Mouse (Mus musculus) CH12.LX (cell line): Measurements from ENCODE around the gene Prrc2b. TPM values are rescaled to one million over a fixed set of nuclear protein-coding genes. Genes with fewer than 3 reads are reported as not detected.

ENCODE experiments used
- DNase-seq: peaks from one replicate; pipeline ENCODE4 v3.0.0-alpha.2; 2013; ENCODE audit errors: extremely low read depth
- H3K27ac ChIP-seq: 2 replicates; pipeline ENCODE4 v1.5.1; 2012; ENCODE audit warnings: low read depth, mild to moderate bottlenecking, control low read depth, moderate library complexity; ENCODE audit not compliant: insufficient read depth
- H3K27me3 ChIP-seq: replicated peaks from 2 replicates; pipeline ENCODE3; 2012; ENCODE audit warnings: inconsistent platforms
- H3K36me3 ChIP-seq, 2 experiments: replicated peaks in 1 of 2; 2 replicates each; pipeline versions ENCODE3 to v1.6.1; 2012; ENCODE audit warnings: inconsistent platforms in 1 of 2, low read length in 1 of 2, mild to moderate bottlenecking in 1 of 2, mixed read lengths in 1 of 2, moderate library complexity in 1 of 2; ENCODE audit not compliant: control insufficient read depth in 1 of 2, insufficient read depth in 1 of 2
- H3K4me1 ChIP-seq, 2 experiments: 2 replicates each; pipeline ENCODE4 v1.6.1; 2012; ENCODE audit warnings: inconsistent platforms in 1 of 2, moderate library complexity in 1 of 2; ENCODE audit not compliant: insufficient read depth in 2 of 2, control insufficient read depth in 1 of 2
- H3K4me2 ChIP-seq: 2 replicates; pipeline ENCODE4 v1.6.1; 2012; ENCODE audit warnings: low read depth, mild to moderate bottlenecking, control low read depth; ENCODE audit not compliant: poor library complexity, insufficient read depth, severe bottlenecking
- H3K4me3 ChIP-seq, 3 experiments: fragments of 150-350 bp in 1 of 3; sonication (generic) in 1 of 3; replicated peaks in 1 of 3; 2 replicates each; pipeline versions ENCODE3 to v1.5.1; 2011 to 2012; ENCODE audit warnings: low read depth in 2 of 3, low read length in 2 of 3, mild to moderate bottlenecking in 2 of 3, moderate library complexity in 2 of 3, control low read depth in 1 of 3, improper control_type of control experiment in 1 of 3, inconsistent platforms in 1 of 3, mixed read lengths in 1 of 3; ENCODE audit not compliant: poor library complexity in 1 of 3
- H3K79me2 ChIP-seq: replicated peaks from 2 replicates; pipeline ENCODE4 v1.6.1; 2012; ENCODE audit warnings: mild to moderate bottlenecking, moderate library complexity; ENCODE audit not compliant: control insufficient read depth, poor library complexity, insufficient read depth, severe bottlenecking; ENCODE audit errors: extremely low read depth
- H3K9ac ChIP-seq: 2 replicates; pipeline ENCODE4 v1.6.1; 2012; ENCODE audit warnings: low read depth, mild to moderate bottlenecking, control low read depth, moderate library complexity; ENCODE audit not compliant: insufficient read depth
- H3K9me3 ChIP-seq: replicated peaks from 2 replicates; pipeline ENCODE3; 2012; ENCODE audit warnings: low read length, inconsistent platforms, mixed read lengths
- CHD2 ChIP-seq: IDR thresholded peaks from 2 replicates; pipeline ENCODE4 v1.6.1; 2011; ENCODE audit warnings: low read length, improper control_type of control experiment
- CTCF ChIP-seq, 2 experiments: IDR thresholded peaks in 1 of 2; conservative IDR thresholded peaks in 1 of 2; 2 replicates each; pipeline ENCODE4 v1.5.1; 2011 to 2012; ENCODE audit warnings: low read depth in 2 of 2, low read length in 2 of 2, improper control_type of control experiment in 1 of 2, inconsistent platforms in 1 of 2, mild to moderate bottlenecking in 1 of 2, moderate library complexity in 1 of 2
- E2F4 ChIP-seq: IDR thresholded peaks from 2 replicates; pipeline ENCODE4 v1.6.1; 2011; ENCODE audit warnings: low read depth, low read length, improper control_type of control experiment; ENCODE audit not compliant: insufficient replicate concordance
- ELF1 ChIP-seq: IDR thresholded peaks from 2 replicates; pipeline ENCODE4 v1.6.1; 2014; ENCODE audit warnings: low read depth, mild to moderate bottlenecking, inconsistent platforms, low read length, improper control_type of control experiment
- HCFC1 ChIP-seq: IDR thresholded peaks from 2 replicates; pipeline ENCODE4 v1.6.1; 2012; ENCODE audit warnings: low read depth, mild to moderate bottlenecking, inconsistent platforms, low read length, improper control_type of control experiment
- JUN ChIP-seq: IDR thresholded peaks from 2 replicates; pipeline ENCODE4 v1.6.1; 2011; ENCODE audit warnings: low read depth, mild to moderate bottlenecking, low read length, improper control_type of control experiment, moderate library complexity; ENCODE audit not compliant: insufficient read depth
- KAT2A ChIP-seq: IDR thresholded peaks from 2 replicates; pipeline ENCODE4 v1.6.1; 2012; ENCODE audit warnings: low read length, improper control_type of control experiment, inconsistent platforms; ENCODE audit not compliant: insufficient replicate concordance
- MAX ChIP-seq: IDR thresholded peaks from 2 replicates; pipeline ENCODE4 v1.6.1; 2011; ENCODE audit warnings: low read length, improper control_type of control experiment
- MEF2A ChIP-seq: IDR thresholded peaks from 2 replicates; pipeline ENCODE4 v1.6.1; 2014; ENCODE audit warnings: low read depth, mild to moderate bottlenecking, inconsistent platforms, low read length, improper control_type of control experiment, borderline replicate concordance
- MYC ChIP-seq: IDR thresholded peaks from 2 replicates; pipeline ENCODE4 v1.6.1; 2011; ENCODE audit warnings: low read depth, mild to moderate bottlenecking, improper control_type of control experiment, low read length
- NELFE ChIP-seq: IDR thresholded peaks from 2 replicates; pipeline ENCODE4 v1.6.1; 2011; ENCODE audit warnings: low read depth, low read length, improper control_type of control experiment
- NRF1 ChIP-seq: IDR thresholded peaks from 2 replicates; pipeline ENCODE4 v1.6.1; 2014; ENCODE audit warnings: low read depth, mild to moderate bottlenecking, inconsistent platforms, low read length, improper control_type of control experiment, moderate library complexity
- SIN3A ChIP-seq: IDR thresholded peaks from 2 replicates; pipeline ENCODE4 v1.6.1; 2012; ENCODE audit warnings: low read length, improper control_type of control experiment, inconsistent platforms
- SMC3 ChIP-seq: IDR thresholded peaks from 2 replicates; pipeline ENCODE4 v1.6.1; 2011; ENCODE audit warnings: low read depth, low read length, improper control_type of control experiment
- TCF12 ChIP-seq: IDR thresholded peaks from 2 replicates; pipeline ENCODE4 v1.6.1; 2014; ENCODE audit warnings: low read depth, mild to moderate bottlenecking, inconsistent platforms, low read length, improper control_type of control experiment
- UBTF ChIP-seq: IDR thresholded peaks from 2 replicates; pipeline ENCODE4 v1.6.1; 2012; ENCODE audit warnings: low read depth, mild to moderate bottlenecking, inconsistent platforms, low read length, improper control_type of control experiment, moderate library complexity
- dilution Hi-C: fragments of 300-500 bp; cut with MboI; formaldehyde crosslinking; loops from 2 replicates; pipeline ENCODE4 v1.14.3; 2020; ENCODE audit warnings: low sequenced_read_pairs; ENCODE audit not compliant: extremely low pct_unique_long_range_greater_than_20kb, extremely low pct_ligation_motif_present
- in situ Hi-C: fragments of 300-500 bp; cut with MboI; formaldehyde crosslinking; loops from 3 replicates; pipeline ENCODE4 v1.14.3; 2019; ENCODE audit warnings: low sequenced_read_pairs, low pct_ligation_motif_present, low pct_unique_long_range_greater_than_20kb, mixed read lengths
- polyA plus RNA-seq: library from polyadenylated mRNA; unstranded; fragments of >175 nt; gene quantifications from 2 replicates; pipeline ENCODE4 v1.2.1, GENCODE M21; 2012; ENCODE audit warnings: low read depth; ENCODE audit not compliant: insufficient read length
- total RNA-seq, 2 experiments: library from RNA; depleted of rRNA; stranded (reverse); fragments of 300-350 nt in 1 of 2; fragments of >200 nt in 1 of 2; gene quantifications; 2 replicates each; pipeline ENCODE4 v1.2.3; 2012 to 2014

Gene Prrc2b
- total and polyA plus RNA-seq, 3 experiments: 7.6 to 59.9 (median 42.2) TPM

- TF ChIP-seq MYC (no peak), SMC3 (no peak), NRF1 (no peak), KAT2A (no peak), CHD2 (no peak), NELFE (no peak)
- Histone ChIP-seq H3K9me3 (no peaks in the 10 kb centered on the region), H3K4me1 (peaks cover 38 to 86% of the 10 kb centered on the region in 2 experiments), H3K4me2 (no peak overlapping the region), H3K36me3 (peaks cover 4 to 55% of the 10 kb centered on the region in 2 experiments), H3K27me3 (no peaks in the 10 kb centered on the region), H3K4me3 (no peak overlapping the region), H3K79me2 (peaks cover 96% of the 10 kb centered on the region), H3K27ac (no peak overlapping the region), H3K9ac (no peak overlapping the region)
- no peak for DNase-seq
- dilution Hi-C loops (no loop called here), in situ Hi-C loops (no loop called here)
These were observed 19.1 kb downstream of the Prrc2b start for GRCm38 (mm10) chr2:32170010-32170409.

- in situ Hi-C loops (no loop called here), dilution Hi-C loops (no loop called here)
- Histone ChIP-seq H3K27me3 (no peaks in the 10 kb centered on the region), H3K79me2 (peaks cover 97% of the 10 kb centered on the region), H3K4me1 (peaks cover 41 to 87% of the 10 kb centered on the region in 2 experiments), H3K4me2 (no peak overlapping the region), H3K36me3 (peaks cover 4 to 61% of the 10 kb centered on the region in 2 experiments), H3K4me3 (no peak overlapping the region), H3K9ac (no peak overlapping the region), H3K9me3 (no peaks in the 10 kb centered on the region), H3K27ac (no peak overlapping the region)
- peak in 1 of 2 experiments; percentile 6; a peak in 1 of 4 replicates for TF ChIP-seq CTCF (conservative IDR thresholded peaks at IDR 0.05 in 1 of 2, IDR thresholded peaks at IDR 0.05 in 1 of 2; ENCODE audit: low read depth in 2 of 2, low read length in 2 of 2)
- no peak for TF ChIP-seq JUN
- no peak for DNase-seq
These were observed 21.0 kb downstream of the Prrc2b start for GRCm38 (mm10) chr2:32171658-32172433.

GRCm38 (mm10) chr2:32174170-32174741 is 23.4 kb downstream of the Prrc2b start:
- in situ Hi-C loops (no loop called here), dilution Hi-C loops (no loop called here)
- Histone ChIP-seq H3K4me2 (peak overlapping the region; percentile 3; the same call in 1 of the 2 replicates), H3K4me1 (peaks cover 49 to 92% of the 10 kb centered on the region in 2 experiments), H3K27me3 (no peaks in the 10 kb centered on the region), H3K79me2 (peaks cover 99% of the 10 kb centered on the region), H3K4me3 (no peak overlapping the region), H3K9ac (no peak overlapping the region), H3K36me3 (peaks cover 4 to 70% of the 10 kb centered on the region in 2 experiments), H3K27ac (no peak overlapping the region), H3K9me3 (no peaks in the 10 kb centered on the region)
- no peak for DNase-seq
- no peak for TF ChIP-seq E2F4
- no peak for TF ChIP-seq KAT2A
- TF ChIP-seq ELF1: no peak
- TF ChIP-seq MEF2A: no peak
- no peak for TF ChIP-seq MYC
- no peak for TF ChIP-seq MAX
- no peak for TF ChIP-seq HCFC1
- TF ChIP-seq UBTF: no peak
- TF ChIP-seq NRF1: no peak
- TF ChIP-seq TCF12: no peak
- no peak for TF ChIP-seq SIN3A
